Mouse (Mus musculus): ENCODE measurements around the gene Tenm4.

The Tenm4 gene

GRCm38 (mm10) chr7:96554277-96554690 lies 383.2 kb downstream of the Tenm4 start:
- ATAC-seq (ENCODE audit: insufficient number of reproducible peaks, low FRiP score, low TSS enrichment), result peak; percentile 17; the same call in 1 of the 2 replicates

GRCm38 (mm10) chr7:96555294-96555693 lies 384.2 kb downstream of the Tenm4 start:
- ATAC-seq (ENCODE audit: insufficient number of reproducible peaks, low FRiP score, low TSS enrichment), result no peak

GRCm38 (mm10) chr7:96556756-96557155 lies 385.7 kb downstream of the Tenm4 start:
- ATAC-seq (ENCODE audit: insufficient number of reproducible peaks, low FRiP score, low TSS enrichment), result no peak

DNA sequence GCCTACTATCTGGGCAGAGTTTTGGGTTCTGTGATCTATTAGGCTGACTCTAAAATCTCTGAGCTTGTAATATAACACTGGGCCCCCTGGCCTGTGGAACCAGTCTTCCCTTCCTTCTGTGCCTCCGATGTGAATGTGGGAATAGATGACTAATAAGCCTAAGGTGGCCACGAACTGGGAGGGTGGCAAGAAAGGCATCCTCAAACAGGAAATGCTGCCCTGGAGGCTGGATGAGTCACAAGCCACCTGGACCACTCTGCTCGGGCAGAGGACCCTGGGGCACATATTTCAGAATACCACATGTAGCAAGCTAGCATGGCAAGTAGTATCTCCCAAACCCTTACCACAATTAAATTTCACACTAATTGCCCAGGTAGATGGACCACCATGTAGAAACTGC lies 391.8 kb downstream of the Tenm4 start:
- no peak for ATAC-seq (ENCODE audit: insufficient number of reproducible peaks, low FRiP score, low TSS enrichment)

GRCm38 (mm10) chr7:96563329-96564065 lies 392.5 kb downstream of the Tenm4 start:
- no peak for ATAC-seq (ENCODE audit: insufficient number of reproducible peaks, low FRiP score, low TSS enrichment)

DNA sequence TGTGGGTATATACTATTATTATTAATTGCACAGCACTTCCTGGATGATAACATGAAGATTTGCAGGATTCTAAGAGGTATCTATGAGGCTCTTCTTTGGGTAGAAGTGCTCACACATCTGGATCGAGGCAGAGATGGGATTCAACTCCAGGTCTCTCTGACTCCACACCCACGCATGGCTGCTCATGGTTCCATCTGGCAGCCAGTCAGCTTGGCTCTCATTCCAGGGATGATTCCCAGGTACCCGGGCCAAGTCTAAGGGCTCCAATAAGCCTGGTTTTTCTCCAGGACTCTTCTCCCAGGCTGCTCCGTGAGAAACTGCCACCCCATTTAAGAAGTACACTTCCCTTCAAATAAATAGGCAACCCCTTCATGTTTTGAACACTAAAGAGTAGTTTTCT lies 394.8 kb downstream of the Tenm4 start:
- ATAC-seq (ENCODE audit: insufficient number of reproducible peaks, low FRiP score, low TSS enrichment), result no peak

DNA sequence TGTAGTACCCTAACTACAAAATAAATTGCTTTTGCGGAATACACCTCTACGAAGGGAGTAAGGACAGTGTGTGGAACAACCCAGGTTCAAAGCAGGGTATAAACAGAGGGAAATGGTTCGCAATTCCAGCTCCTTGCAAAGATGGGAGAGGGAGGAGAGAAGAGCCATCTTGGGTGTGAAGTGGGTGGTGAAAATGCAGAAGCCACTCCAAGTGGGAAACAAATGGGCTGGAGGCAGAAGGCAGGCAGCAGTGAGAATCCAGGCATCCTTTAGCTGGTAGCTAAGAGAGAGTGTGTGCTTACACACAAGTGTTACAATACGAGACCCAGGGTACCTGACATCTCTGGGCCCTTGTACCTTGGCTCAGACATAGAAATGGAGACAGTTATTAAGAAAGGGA lies 395.2 kb downstream of the Tenm4 start:
- ATAC-seq (ENCODE audit: insufficient number of reproducible peaks, low FRiP score, low TSS enrichment), result no peak

- no peak for ATAC-seq (ENCODE audit: insufficient number of reproducible peaks, low FRiP score, low TSS enrichment)
Observed at GRCm38 (mm10) chr7:96568034-96568433, 397.0 kb downstream of the Tenm4 start.

- ATAC-seq (ENCODE audit: insufficient number of reproducible peaks, low FRiP score, low TSS enrichment), result no peak
Observed at GRCm38 (mm10) chr7:96570965-96571364, 399.9 kb downstream of the Tenm4 start.

GRCm38 (mm10) chr7:96572995-96573394 lies 401.9 kb downstream of the Tenm4 start:
- ATAC-seq (ENCODE audit: insufficient number of reproducible peaks, low FRiP score, low TSS enrichment), result no peak

DNA sequence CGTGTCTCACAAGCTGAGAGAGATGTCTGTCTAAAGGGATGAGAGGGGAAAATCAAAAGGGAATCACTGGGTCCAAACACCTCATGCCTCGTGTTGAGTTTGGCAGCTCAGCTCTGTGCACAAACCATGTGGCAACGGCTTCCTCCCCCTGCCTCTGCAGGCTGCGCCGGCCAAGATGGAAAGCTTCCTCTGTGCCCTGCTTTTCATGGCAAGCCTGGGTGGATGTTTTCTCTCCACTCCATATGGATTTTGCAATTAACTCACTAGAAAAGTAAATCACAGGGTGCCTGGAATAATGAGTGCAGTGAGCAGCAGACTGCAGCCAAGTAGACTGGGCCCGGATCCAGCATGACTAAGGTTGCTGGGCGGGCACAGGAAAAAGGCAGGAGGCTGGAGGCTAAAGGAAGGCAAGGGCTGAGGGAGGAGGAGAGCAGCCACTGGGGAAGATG lies 404.2 kb downstream of the Tenm4 start:
- peak; percentile 93 for ATAC-seq (ENCODE audit: insufficient number of reproducible peaks, low FRiP score, low TSS enrichment)

DNA sequence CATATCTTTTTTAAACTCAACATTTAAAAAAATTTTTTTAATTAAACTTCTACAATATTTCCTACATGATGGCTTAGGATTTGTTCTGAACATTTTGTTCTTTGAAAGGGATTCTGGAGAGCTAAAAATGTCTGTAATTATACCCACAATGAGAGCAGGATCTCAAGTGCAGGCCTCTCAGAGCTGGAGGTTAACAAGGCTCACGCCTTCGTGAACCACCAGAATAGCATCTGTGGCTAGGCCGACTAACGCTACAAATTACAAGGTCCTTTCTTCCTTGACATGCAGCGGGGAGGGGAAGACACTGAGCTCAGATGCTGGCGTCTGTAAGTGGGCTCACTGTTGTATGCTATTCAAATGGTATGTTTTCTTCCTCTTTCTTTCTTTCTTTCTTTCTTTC lies 411.7 kb downstream of the Tenm4 start:
- ATAC-seq (ENCODE audit: insufficient number of reproducible peaks, low FRiP score, low TSS enrichment), result no peak

DNA sequence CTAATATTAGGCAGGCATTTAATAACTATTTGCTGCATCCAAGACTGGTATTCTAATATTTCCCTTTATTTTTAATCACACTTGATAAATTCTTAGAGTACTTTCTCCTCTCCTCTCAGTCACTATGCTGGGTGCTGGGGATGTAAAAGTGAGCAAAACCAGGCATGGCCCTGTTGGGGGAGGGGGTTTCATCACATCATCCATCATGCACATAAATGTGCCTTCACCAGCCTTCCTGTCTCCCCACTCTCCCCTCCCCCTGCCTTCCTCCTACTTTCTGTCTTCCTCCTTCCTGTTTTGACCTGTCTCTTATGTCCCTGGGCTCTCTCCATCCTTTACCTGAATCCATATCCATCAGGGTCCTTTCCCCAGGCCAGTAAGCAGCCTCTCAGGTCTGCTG lies 416.4 kb downstream of the Tenm4 start:
- no peak for ATAC-seq (ENCODE audit: insufficient number of reproducible peaks, low FRiP score, low TSS enrichment)

DNA sequence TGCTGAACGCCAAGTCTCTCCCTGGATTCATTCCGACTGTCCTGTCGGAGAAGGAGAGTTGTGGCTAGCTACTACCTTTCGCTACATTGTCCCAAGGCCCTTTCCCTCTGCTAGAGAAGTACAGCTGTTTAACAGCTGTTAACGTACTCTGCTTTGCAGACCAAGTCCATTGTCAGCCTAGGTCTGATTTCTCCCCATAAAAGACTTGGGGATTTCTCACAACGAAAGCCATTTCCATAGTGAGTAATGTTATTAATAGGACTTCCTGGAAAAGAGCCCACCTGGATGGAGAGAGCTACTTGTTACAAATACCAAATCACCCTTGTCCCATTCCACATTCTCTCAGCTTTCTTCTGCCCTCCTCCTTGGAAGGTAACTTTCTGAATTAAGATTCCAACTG lies 417.5 kb downstream of the Tenm4 start:
- ATAC-seq (ENCODE audit: insufficient number of reproducible peaks, low FRiP score, low TSS enrichment), result no peak

GRCm38 (mm10) chr7:96595535-96596295 lies 424.7 kb downstream of the Tenm4 start:
- no peak for ATAC-seq (ENCODE audit: insufficient number of reproducible peaks, low FRiP score, low TSS enrichment)

DNA sequence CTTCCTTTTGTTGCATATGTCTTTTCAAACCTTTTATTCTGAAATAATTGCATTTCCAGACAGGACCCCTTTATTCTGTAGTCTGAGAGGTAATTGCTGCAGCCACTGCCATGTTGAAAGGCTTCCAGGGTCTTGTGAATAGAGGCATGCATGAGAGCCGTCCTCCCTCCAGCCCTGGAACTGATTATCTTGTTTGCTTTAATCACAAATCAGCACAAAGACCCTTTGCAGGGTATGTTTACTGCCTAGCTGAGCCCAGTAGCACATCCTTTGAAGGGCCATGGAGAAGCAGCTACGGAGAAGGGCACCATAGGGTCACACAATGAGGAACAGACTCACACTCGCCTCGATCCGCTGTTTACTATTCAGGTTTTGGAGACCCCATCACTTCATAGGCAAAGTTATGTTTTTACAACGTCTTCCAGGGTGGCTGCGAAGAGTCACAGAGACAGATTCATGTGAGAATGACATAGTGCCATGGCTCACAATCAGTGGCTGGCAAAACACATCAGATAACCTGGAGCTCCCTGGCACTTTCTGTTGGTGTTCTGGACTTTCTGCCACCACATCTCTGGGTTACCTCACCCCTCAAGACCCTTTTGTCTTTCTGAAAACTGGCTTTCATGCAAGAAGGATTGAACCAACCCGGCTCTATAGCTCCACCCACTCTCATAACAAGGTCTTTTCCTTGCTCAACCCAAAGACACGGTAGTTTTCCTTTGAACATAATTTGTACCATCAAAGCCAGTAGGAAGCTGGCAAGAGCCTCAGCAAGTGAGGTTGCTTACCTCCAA lies 425.6 kb downstream of the Tenm4 start:
- ATAC-seq (ENCODE audit: insufficient number of reproducible peaks, low FRiP score, low TSS enrichment), result no peak

- ATAC-seq (ENCODE audit: insufficient number of reproducible peaks, low FRiP score, low TSS enrichment), result no peak
Observed at GRCm38 (mm10) chr7:96597871-96598270, 426.8 kb downstream of the Tenm4 start.

GRCm38 (mm10) chr7:96599081-96599480 lies 428.0 kb downstream of the Tenm4 start:
- ATAC-seq (ENCODE audit: insufficient number of reproducible peaks, low FRiP score, low TSS enrichment), result no peak

- no peak for ATAC-seq (ENCODE audit: insufficient number of reproducible peaks, low FRiP score, low TSS enrichment)
Observed at GRCm38 (mm10) chr7:96600381-96600941, 429.4 kb downstream of the Tenm4 start.

- ATAC-seq (ENCODE audit: insufficient number of reproducible peaks, low FRiP score, low TSS enrichment), result no peak
Observed at GRCm38 (mm10) chr7:96604091-96604745, 433.2 kb downstream of the Tenm4 start.
